Mouse (Mus musculus): Measurements from ENCODE around the gene Rbm34. TPM values are rescaled to one million over a fixed set of nuclear protein-coding genes. Genes with fewer than 3 reads are reported as not detected.
"Not testable (repeated sequence)": the region's sequence is repeated elsewhere in the genome, so short reads cannot be mapped to it uniquely, and the experiment has no call there.

Gene Rbm34
- total and polyA plus RNA-seq, 3 experiments = 0.90 to 4.1 (median 2.8) TPM

- H3K4me3 ChIP-seq = no peak overlapping the region
- H3K79me2 ChIP-seq (replicated peaks; ENCODE audit: control insufficient read depth, insufficient read depth, low read length) = no peaks in the 10 kb centered on the region
- intact Hi-C loops (cut with DNase I) = loop anchor here (2.0 to 5.0 kb wide), 3 partner anchors 79 to 160 kb away; no protein-coding TSS in a partner anchor
- H3K4me1 ChIP-seq (ENCODE audit: control insufficient read depth, insufficient read depth, low read length) = peaks cover 35% of the 10 kb centered on the region
- peak in 1 of 2 experiments; percentile 64 for DNase-seq
- 0 out of 2 replicates have a peak, but pooled peaks have one; percentile 19 for TF ChIP-seq EP300 (IDR thresholded peaks at IDR 0.05; ENCODE audit: insufficient read depth, low read depth, low read length)
- TF ChIP-seq CTCF (IDR thresholded peaks at IDR 0.05) = peak; percentile 56
- no peak for TF ChIP-seq POLR2A (IDR thresholded peaks at IDR 0.05; ENCODE audit: insufficient read depth, low read depth, low read length)
- 28% methylated on average over 6 of the region's 6 CpGs for WGBS
- H3K27me3 ChIP-seq (ENCODE audit: control insufficient read depth, insufficient read depth, low read length) = no peaks in the 10 kb centered on the region
- H3K36me3 ChIP-seq (ENCODE audit: control insufficient read depth, insufficient read depth, low read length) = peaks cover 3% of the 10 kb centered on the region; the same call in 1 of the 2 replicates
- peak overlapping the region; percentile 52 for H3K9ac ChIP-seq (ENCODE audit: low read depth, low read length)
- H3K27ac ChIP-seq = peak overlapping the region; percentile 86
Observed at GRCm38 (mm10) chr8:126917179-126917905, 53.5 kb downstream of the Rbm34 start.

- intact Hi-C loops (cut with DNase I) = loop anchor here (2.0 to 5.0 kb wide), 3 partner anchors 78 to 159 kb away; no protein-coding TSS in a partner anchor
- Histone ChIP-seq H3K36me3 (ENCODE audit: control insufficient read depth, insufficient read depth, low read length) (peaks cover 3% of the 10 kb centered on the region; the same call in 1 of the 2 replicates), H3K27ac (peak overlapping the region; percentile 86), H3K27me3 (ENCODE audit: control insufficient read depth, insufficient read depth, low read length) (no peaks in the 10 kb centered on the region), H3K4me3 (no peak overlapping the region), H3K79me2 (replicated peaks; ENCODE audit: control insufficient read depth, insufficient read depth, low read length) (no peaks in the 10 kb centered on the region), H3K4me1 (ENCODE audit: control insufficient read depth, insufficient read depth, low read length) (peaks cover 35% of the 10 kb centered on the region), H3K9ac (ENCODE audit: low read depth, low read length) (no peak overlapping the region)
- no peak for DNase-seq
- TF ChIP-seq POLR2A (IDR thresholded peaks at IDR 0.05; ENCODE audit: insufficient read depth, low read depth, low read length) (no peak), EP300 (IDR thresholded peaks at IDR 0.05; ENCODE audit: insufficient read depth, low read depth, low read length) (no peak), CTCF (IDR thresholded peaks at IDR 0.05) (no peak)
- 91% methylated on average over 4 of the region's 4 CpGs for WGBS
Observed at GRCm38 (mm10) chr8:126916611-126917010, 54.3 kb downstream of the Rbm34 start.

GRCm38 (mm10) chr8:126914609-126915375, 56.1 kb downstream of the Rbm34 start:
- Histone ChIP-seq H3K27ac (peak overlapping the region; percentile 66), H3K36me3 (ENCODE audit: control insufficient read depth, insufficient read depth, low read length) (peaks cover 3% of the 10 kb centered on the region; the same call in 1 of the 2 replicates)

GRCm38 (mm10) chr8:126914107-126914490, 56.8 kb downstream of the Rbm34 start:
- peak overlapping the region; percentile 55 for H3K27ac ChIP-seq
- H3K79me2 ChIP-seq (replicated peaks; ENCODE audit: control insufficient read depth, insufficient read depth, low read length); DNase-seq; H3K36me3 ChIP-seq (ENCODE audit: control insufficient read depth, insufficient read depth, low read length); intact Hi-C loops (cut with DNase I); H3K4me3 ChIP-seq; H3K9ac ChIP-seq (ENCODE audit: low read depth, low read length); H3K27me3 ChIP-seq (ENCODE audit: control insufficient read depth, insufficient read depth, low read length): not testable (repeated sequence)
- WGBS = 66% methylated on average over 10 of the region's 10 CpGs
- peaks cover 35% of the 10 kb centered on the region for H3K4me1 ChIP-seq (ENCODE audit: control insufficient read depth, insufficient read depth, low read length)

More at GRCm38 (mm10) chr8:126914609-126915375, 56.1 kb downstream of the Rbm34 start:
- peak in 1 of 2 experiments; percentile 49 for DNase-seq
- Histone ChIP-seq H3K27me3 (ENCODE audit: control insufficient read depth, insufficient read depth, low read length) (no peaks in the 10 kb centered on the region), H3K79me2 (replicated peaks; ENCODE audit: control insufficient read depth, insufficient read depth, low read length) (no peaks in the 10 kb centered on the region), H3K4me3 (no peak overlapping the region), H3K9ac (ENCODE audit: low read depth, low read length) (peak overlapping the region; percentile 45), H3K4me1 (ENCODE audit: control insufficient read depth, insufficient read depth, low read length) (peaks cover 35% of the 10 kb centered on the region)
- WGBS = 19% methylated on average over 10 of the region's 10 CpGs
- no peak for TF ChIP-seq CTCF (IDR thresholded peaks at IDR 0.05)
- peak; percentile 46; the same call in 1 of the 2 replicates for TF ChIP-seq EP300 (IDR thresholded peaks at IDR 0.05; ENCODE audit: insufficient read depth, low read depth, low read length)
- intact Hi-C loops (cut with DNase I) = loop anchor here (5.0 kb wide), 1 partner anchor 157 kb away; no protein-coding TSS in a partner anchor

GRCm38 (mm10) chr8:126913241-126914106, 57.4 kb downstream of the Rbm34 start:
- Histone ChIP-seq H3K4me3 (no peak overlapping the region), H3K4me1 (ENCODE audit: control insufficient read depth, insufficient read depth, low read length) (peaks cover 40% of the 10 kb centered on the region), H3K9ac (ENCODE audit: low read depth, low read length) (peak overlapping the region; percentile 6; the same call in 1 of the 2 replicates), H3K79me2 (replicated peaks; ENCODE audit: control insufficient read depth, insufficient read depth, low read length) (no peaks in the 10 kb centered on the region), H3K27ac (peak overlapping the region; percentile 55), H3K36me3 (ENCODE audit: control insufficient read depth, insufficient read depth, low read length) (peaks cover 3% of the 10 kb centered on the region; the same call in 1 of the 2 replicates), H3K27me3 (ENCODE audit: control insufficient read depth, insufficient read depth, low read length) (no peaks in the 10 kb centered on the region)
- intact Hi-C loops (cut with DNase I) = loop anchor here (2.0 kb wide), 1 partner anchor 27 kb away; no protein-coding TSS in a partner anchor
- peak; percentile 77 to 85 for DNase-seq
- 41% methylated on average over 12 of the region's 12 CpGs for WGBS
- TF ChIP-seq POLR2A (IDR thresholded peaks at IDR 0.05; ENCODE audit: insufficient read depth, low read depth, low read length) (no peak), CTCF (IDR thresholded peaks at IDR 0.05) (no peak), EP300 (IDR thresholded peaks at IDR 0.05; ENCODE audit: insufficient read depth, low read depth, low read length) (0 out of 2 replicates have a peak, but pooled peaks have one; percentile 4)
